Mouse (Mus musculus): ENCODE data around the gene Ankrd44. TPM values are rescaled to one million over a fixed set of nuclear protein-coding genes. Genes with fewer than 3 reads are reported as not detected.
A peak's percentile ranks its signal among the peaks of the same experiment; 100 is the strongest.

Ankrd44 gene
- polyA plus RNA-seq, 1 experiment = 2.2 TPM

- H3K27me3 ChIP-seq (ENCODE audit: control insufficient read depth, insufficient read depth, insufficient read length) = no peaks in the 10 kb centered on the region
- H3ac ChIP-seq (ENCODE audit: control insufficient read depth, insufficient read length, low read depth) = no peak overlapping the region
- H3K36me3 ChIP-seq (ENCODE audit: control insufficient read depth, insufficient read depth) = no peaks in the 10 kb centered on the region
- no peak overlapping the region for H3K4me3 ChIP-seq (ENCODE audit: insufficient read depth, poor library complexity, severe bottlenecking)
- no peak for TF ChIP-seq FOSL1 (IDR thresholded peaks at IDR 0.05; ENCODE audit: insufficient read depth, low read length, poor library complexity, severe bottlenecking)
- no peak for TF ChIP-seq CTCF (IDR thresholded peaks at IDR 0.05; ENCODE audit: control insufficient read depth, insufficient read depth, insufficient read length)
- TF ChIP-seq USF1 (IDR thresholded peaks at IDR 0.05; ENCODE audit: low read depth) = no peak
- TF ChIP-seq CEBPB (IDR thresholded peaks at IDR 0.05; ENCODE audit: low read depth) = no peak
- no peaks in the 10 kb centered on the region for H3K79me2 ChIP-seq (ENCODE audit: control insufficient read depth, insufficient read depth)
- no peaks in the 10 kb centered on the region for H3K79me3 ChIP-seq (ENCODE audit: low read depth)
Measured at GRCm38 (mm10) chr1:54808401-54809097, 117.6 kb downstream of the Ankrd44 start.

- Histone ChIP-seq H3K27me3 (ENCODE audit: control insufficient read depth, insufficient read depth, insufficient read length) (no peaks in the 10 kb centered on the region), H3K79me3 (ENCODE audit: low read depth) (no peaks in the 10 kb centered on the region), H3K36me3 (ENCODE audit: control insufficient read depth, insufficient read depth) (no peaks in the 10 kb centered on the region), H3K79me2 (ENCODE audit: control insufficient read depth, insufficient read depth) (no peaks in the 10 kb centered on the region), H3K4me3 (ENCODE audit: insufficient read depth, poor library complexity, severe bottlenecking) (no peak overlapping the region), H3ac (ENCODE audit: control insufficient read depth, insufficient read length, low read depth) (no peak overlapping the region)
- TF ChIP-seq MYOG (IDR thresholded peaks at IDR 0.05; ENCODE audit: control insufficient read depth, extremely low read depth, insufficient read length) (no peak), MAX (IDR thresholded peaks at IDR 0.05) (no peak), CTCF (IDR thresholded peaks at IDR 0.05; ENCODE audit: control insufficient read depth, insufficient read depth, insufficient read length) (no peak), FOSL1 (IDR thresholded peaks at IDR 0.05; ENCODE audit: insufficient read depth, low read length, poor library complexity, severe bottlenecking) (no peak), MYOD1 (IDR thresholded peaks at IDR 0.05; ENCODE audit: control insufficient read depth, insufficient read length, low read depth) (no peak), CEBPB (IDR thresholded peaks at IDR 0.05; ENCODE audit: low read depth) (no peak), USF1 (IDR thresholded peaks at IDR 0.05; ENCODE audit: low read depth) (no peak)
Measured at GRCm38 (mm10) chr1:54807832-54808231, 118.4 kb downstream of the Ankrd44 start.

- no peaks in the 10 kb centered on the region for H3K79me3 ChIP-seq (ENCODE audit: low read depth)
- no peaks in the 10 kb centered on the region for H3K79me2 ChIP-seq (ENCODE audit: control insufficient read depth, insufficient read depth)
- H3ac ChIP-seq (ENCODE audit: control insufficient read depth, insufficient read length, low read depth) = no peak overlapping the region
- H3K36me3 ChIP-seq (ENCODE audit: control insufficient read depth, insufficient read depth) = no peaks in the 10 kb centered on the region
- TF ChIP-seq FOSL1 (IDR thresholded peaks at IDR 0.05; ENCODE audit: insufficient read depth, low read length, poor library complexity, severe bottlenecking) (no peak), CTCF (IDR thresholded peaks at IDR 0.05; ENCODE audit: control insufficient read depth, insufficient read depth, insufficient read length) (no peak), CEBPB (IDR thresholded peaks at IDR 0.05; ENCODE audit: low read depth) (peak; percentile 18), MYOG (IDR thresholded peaks at IDR 0.05; ENCODE audit: control insufficient read depth, extremely low read depth, insufficient read length) (no peak)
- no peak overlapping the region for H3K4me3 ChIP-seq (ENCODE audit: insufficient read depth, poor library complexity, severe bottlenecking)
- H3K27me3 ChIP-seq (ENCODE audit: control insufficient read depth, insufficient read depth, insufficient read length) = no peaks in the 10 kb centered on the region
Measured at GRCm38 (mm10) chr1:54806116-54806850, 119.9 kb downstream of the Ankrd44 start.

- no peaks in the 10 kb centered on the region for H3K36me3 ChIP-seq (ENCODE audit: control insufficient read depth, insufficient read depth)
- no peak overlapping the region for H3ac ChIP-seq (ENCODE audit: control insufficient read depth, insufficient read length, low read depth)
- TF ChIP-seq MYOG (IDR thresholded peaks at IDR 0.05; ENCODE audit: control insufficient read depth, extremely low read depth, insufficient read length) (no peak), CTCF (IDR thresholded peaks at IDR 0.05; ENCODE audit: control insufficient read depth, insufficient read depth, insufficient read length) (no peak), MYOD1 (IDR thresholded peaks at IDR 0.05; ENCODE audit: control insufficient read depth, insufficient read length, low read depth) (no peak), USF1 (IDR thresholded peaks at IDR 0.05; ENCODE audit: low read depth) (no peak), CEBPB (IDR thresholded peaks at IDR 0.05; ENCODE audit: low read depth) (no peak), FOSL1 (IDR thresholded peaks at IDR 0.05; ENCODE audit: insufficient read depth, low read length, poor library complexity, severe bottlenecking) (no peak), MAX (IDR thresholded peaks at IDR 0.05) (no peak)
- H3K27me3 ChIP-seq (ENCODE audit: control insufficient read depth, insufficient read depth, insufficient read length) = no peaks in the 10 kb centered on the region
- H3K79me3 ChIP-seq (ENCODE audit: low read depth) = no peaks in the 10 kb centered on the region
- no peaks in the 10 kb centered on the region for H3K79me2 ChIP-seq (ENCODE audit: control insufficient read depth, insufficient read depth)
- H3K4me3 ChIP-seq (ENCODE audit: insufficient read depth, poor library complexity, severe bottlenecking) = no peak overlapping the region
Measured at GRCm38 (mm10) chr1:54804406-54804805, 121.8 kb downstream of the Ankrd44 start.

GRCm38 (mm10) chr1:54802703-54803102 is 123.5 kb downstream of the Ankrd44 start:
- Histone ChIP-seq H3ac (ENCODE audit: control insufficient read depth, insufficient read length, low read depth) (no peak overlapping the region), H3K27me3 (ENCODE audit: control insufficient read depth, insufficient read depth, insufficient read length) (no peaks in the 10 kb centered on the region), H3K79me3 (ENCODE audit: low read depth) (no peaks in the 10 kb centered on the region), H3K36me3 (ENCODE audit: control insufficient read depth, insufficient read depth) (no peaks in the 10 kb centered on the region), H3K4me3 (ENCODE audit: insufficient read depth, poor library complexity, severe bottlenecking) (no peak overlapping the region), H3K79me2 (ENCODE audit: control insufficient read depth, insufficient read depth) (no peaks in the 10 kb centered on the region)
- TF ChIP-seq MAX (IDR thresholded peaks at IDR 0.05) (no peak), CTCF (IDR thresholded peaks at IDR 0.05; ENCODE audit: control insufficient read depth, insufficient read depth, insufficient read length) (no peak), FOSL1 (IDR thresholded peaks at IDR 0.05; ENCODE audit: insufficient read depth, low read length, poor library complexity, severe bottlenecking) (no peak)

- H3K79me2 ChIP-seq (ENCODE audit: control insufficient read depth, insufficient read depth) = no peaks in the 10 kb centered on the region
- no peaks in the 10 kb centered on the region for H3K79me3 ChIP-seq (ENCODE audit: low read depth)
- H3K27me3 ChIP-seq (ENCODE audit: control insufficient read depth, insufficient read depth, insufficient read length) = no peaks in the 10 kb centered on the region
- no peaks in the 10 kb centered on the region for H3K36me3 ChIP-seq (ENCODE audit: control insufficient read depth, insufficient read depth)
- no peak overlapping the region for H3K4me3 ChIP-seq (ENCODE audit: insufficient read depth, poor library complexity, severe bottlenecking)
- TF ChIP-seq MAX (IDR thresholded peaks at IDR 0.05) (no peak), FOSL1 (IDR thresholded peaks at IDR 0.05; ENCODE audit: insufficient read depth, low read length, poor library complexity, severe bottlenecking) (no peak), MYOD1 (IDR thresholded peaks at IDR 0.05; ENCODE audit: control insufficient read depth, insufficient read length, low read depth) (no peak), CTCF (IDR thresholded peaks at IDR 0.05; ENCODE audit: control insufficient read depth, insufficient read depth, insufficient read length) (no peak), MYOG (IDR thresholded peaks at IDR 0.05; ENCODE audit: control insufficient read depth, extremely low read depth, insufficient read length) (no peak), USF1 (IDR thresholded peaks at IDR 0.05; ENCODE audit: low read depth) (no peak), CEBPB (IDR thresholded peaks at IDR 0.05; ENCODE audit: low read depth) (no peak)
- H3ac ChIP-seq (ENCODE audit: control insufficient read depth, insufficient read length, low read depth) = no peak overlapping the region
Measured at GRCm38 (mm10) chr1:54801256-54801655, 124.9 kb downstream of the Ankrd44 start.
